Mouse (Mus musculus): ENCODE results near the gene Alkbh4. TPM values are rescaled to one million over a fixed set of nuclear protein-coding genes. Genes with fewer than 3 reads are reported as not detected.
"Not testable (repeated sequence)": the region's sequence is repeated elsewhere in the genome, so short reads cannot be mapped to it uniquely, and the experiment has no call there.

Alkbh4 gene
- polyA plus RNA-seq, 1 experiment from 2014 or later: 29.9 TPM

DNA sequence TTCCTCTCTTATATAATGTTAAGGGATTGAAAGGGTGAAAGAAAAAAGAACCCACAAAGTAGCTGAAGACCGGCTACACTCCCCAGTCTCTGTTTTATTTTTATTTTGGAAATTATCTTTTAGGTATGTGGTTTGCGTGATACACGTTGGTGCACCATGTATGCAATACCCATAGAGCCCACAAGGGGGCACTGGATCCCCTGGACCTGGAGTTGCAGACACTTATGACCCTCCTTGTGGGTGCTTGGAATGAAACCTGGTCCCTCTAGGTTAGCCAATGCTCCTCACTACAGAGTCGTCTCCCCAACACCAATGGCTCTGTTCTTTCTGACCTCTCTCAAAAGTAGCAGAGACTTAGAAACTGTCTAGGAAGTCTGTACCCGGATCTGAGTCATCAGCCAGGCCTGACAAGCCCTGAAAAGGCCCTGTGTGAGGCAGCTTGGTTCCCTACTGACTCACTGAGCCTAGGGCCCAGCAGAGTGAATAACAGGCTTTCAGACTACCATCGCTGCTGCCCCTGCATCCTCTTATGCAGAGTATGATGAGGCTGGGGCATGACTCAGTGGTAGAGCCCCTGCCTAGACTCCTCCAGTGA, 7.3 kb downstream of the Alkbh4 start:
- no peaks in the 10 kb centered on the region for H3K4me1 ChIP-seq (replicated peaks)
- peaks cover 9% of the 10 kb centered on the region; the same call in 1 of the 2 replicates for H3K9me3 ChIP-seq
- no peak overlapping the region for H3K4me3 ChIP-seq (replicated peaks)
- WGBS: 89% methylated on average over 6 of the region's 6 CpGs
- no peak overlapping the region for H3K4me2 ChIP-seq
- H3K27me3 ChIP-seq: no peaks in the 10 kb centered on the region
- peaks cover 42% of the 10 kb centered on the region for H3K36me3 ChIP-seq
- ATAC-seq (ENCODE audit: insufficient number of reproducible peaks, insufficient read depth, low FRiP score, low TSS enrichment, low read depth): no peak
- no peak overlapping the region for H3K27ac ChIP-seq
- H3K9ac ChIP-seq (replicated peaks): no peak overlapping the region

DNA sequence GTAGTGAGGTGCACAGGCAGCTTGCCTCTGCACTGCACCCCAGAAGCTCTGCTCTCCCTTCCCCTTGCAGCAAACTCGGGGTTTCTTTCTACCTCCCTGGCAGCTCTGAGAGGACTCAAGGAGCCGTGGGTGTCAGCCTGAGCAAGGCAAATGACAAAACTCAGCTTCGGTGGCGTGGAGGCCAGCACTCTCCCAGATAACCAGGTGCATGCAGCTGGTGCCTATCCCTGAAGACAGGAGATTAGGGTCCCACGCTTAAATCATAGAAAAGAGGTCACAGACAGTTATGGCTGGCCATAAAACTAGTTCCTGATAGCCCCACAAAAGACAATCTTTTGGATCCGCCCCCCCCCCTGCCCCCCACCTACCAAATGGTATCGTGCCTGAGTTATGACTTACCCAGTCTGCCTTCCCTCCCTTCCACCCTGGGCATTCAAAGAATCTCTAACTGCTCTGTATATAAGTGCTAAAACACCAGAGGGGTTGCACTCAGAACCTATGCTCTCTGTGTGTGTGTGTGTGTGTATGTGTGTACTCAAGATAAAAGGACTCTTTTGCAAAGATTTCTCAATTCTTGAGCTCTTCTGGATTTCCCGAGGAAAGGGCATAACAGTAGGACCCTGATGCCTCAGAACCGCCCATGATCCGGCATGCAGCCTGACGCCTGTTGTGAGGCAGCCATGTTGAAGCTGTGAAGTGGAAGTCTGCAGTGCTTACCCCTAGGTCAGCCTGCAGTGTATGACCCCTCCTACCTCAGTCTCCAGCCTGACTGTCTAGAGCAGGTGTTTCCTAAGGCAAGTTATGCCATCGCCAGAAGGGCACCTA, 8.9 kb downstream of the Alkbh4 start:
- no peak overlapping the region for H3K4me2 ChIP-seq
- H3K9ac ChIP-seq (replicated peaks): no peak overlapping the region
- no peak overlapping the region for H3K4me3 ChIP-seq (replicated peaks)
- no peaks in the 10 kb centered on the region for H3K4me1 ChIP-seq (replicated peaks)
- 62% methylated on average over 12 of the region's 12 CpGs for WGBS
- ATAC-seq (ENCODE audit: insufficient number of reproducible peaks, insufficient read depth, low FRiP score, low TSS enrichment, low read depth): no peak
- no peak overlapping the region for H3K27ac ChIP-seq
- H3K36me3 ChIP-seq: peaks cover 27% of the 10 kb centered on the region
- H3K9me3 ChIP-seq: peaks cover 9% of the 10 kb centered on the region; the same call in 1 of the 2 replicates
- H3K27me3 ChIP-seq: no peaks in the 10 kb centered on the region

DNA sequence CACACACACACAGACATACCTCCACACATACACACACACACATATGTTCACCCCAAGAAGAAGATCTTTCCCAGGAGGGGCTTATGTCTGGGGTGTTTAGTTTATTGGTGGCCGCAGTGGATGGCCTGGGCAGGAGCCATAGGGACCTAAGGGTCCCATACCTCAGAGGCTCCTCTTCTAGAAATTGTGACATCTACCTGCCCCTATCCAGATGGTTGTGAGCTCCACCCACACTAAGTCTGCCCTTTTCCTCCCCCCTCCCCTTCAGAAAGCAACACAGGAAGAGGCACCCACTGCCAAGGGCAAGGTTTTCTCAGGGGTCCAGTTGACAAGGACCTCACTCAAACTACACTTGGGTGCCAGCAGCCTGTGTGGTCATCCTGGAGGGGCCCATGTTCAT, 11.0 kb downstream of the Alkbh4 start:
- H3K4me2 ChIP-seq: no peak overlapping the region
- 93% methylated on average over 1 of the region's 1 CpGs for WGBS
- ATAC-seq (ENCODE audit: insufficient number of reproducible peaks, insufficient read depth, low FRiP score, low TSS enrichment, low read depth): no peak
- H3K36me3 ChIP-seq: peaks cover 7% of the 10 kb centered on the region
- no peaks in the 10 kb centered on the region for H3K4me1 ChIP-seq (replicated peaks)
- H3K27me3 ChIP-seq: no peaks in the 10 kb centered on the region
- no peak overlapping the region for H3K9ac ChIP-seq (replicated peaks)
- peaks cover 9% of the 10 kb centered on the region; the same call in 1 of the 2 replicates for H3K9me3 ChIP-seq
- no peak overlapping the region for H3K4me3 ChIP-seq (replicated peaks)
- H3K27ac ChIP-seq: no peak overlapping the region

DNA sequence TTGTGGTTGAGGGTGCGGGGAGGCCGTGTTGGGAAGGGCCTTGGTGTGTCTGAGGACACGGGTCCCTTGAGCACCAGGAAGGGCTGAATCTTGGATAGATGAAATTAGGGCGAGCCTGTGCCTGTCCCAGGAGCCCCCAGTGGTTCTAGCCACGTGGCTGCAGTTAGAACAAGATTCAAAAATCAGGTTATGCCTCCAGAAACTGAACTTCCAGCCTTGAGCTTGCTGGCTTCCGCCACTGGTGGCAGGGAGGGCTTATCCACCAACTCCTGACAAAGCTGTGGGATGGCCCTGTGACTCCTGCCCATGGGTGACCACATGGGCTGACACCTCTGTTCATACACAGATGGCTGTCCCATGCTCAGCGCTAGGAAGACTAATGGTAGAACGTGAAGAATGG, 11.8 kb downstream of the Alkbh4 start:
- WGBS: 72% methylated on average over 8 of the region's 8 CpGs

DNA sequence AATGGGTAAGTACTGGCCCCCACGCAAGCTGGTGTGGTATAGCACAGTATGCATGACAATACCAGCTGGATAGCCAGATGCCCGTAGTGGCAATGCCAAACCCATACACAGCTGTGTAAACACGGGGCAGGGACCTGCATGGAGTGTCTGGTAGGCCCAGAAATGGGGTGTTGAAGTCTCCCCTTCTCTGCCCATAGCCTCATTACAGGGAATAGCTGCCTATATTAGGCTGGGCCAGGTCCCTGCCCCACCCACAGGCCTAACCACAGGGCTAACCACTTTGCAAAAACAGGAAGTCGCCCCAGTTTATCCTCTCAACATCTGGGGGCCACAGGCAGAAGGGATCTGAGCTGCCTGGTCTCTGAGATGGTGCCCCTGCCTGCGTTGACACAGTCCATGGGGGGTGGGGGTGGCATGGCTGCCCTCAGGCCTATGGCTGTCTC, 13.2 kb downstream of the Alkbh4 start:
- H3K36me3 ChIP-seq; ATAC-seq (ENCODE audit: insufficient number of reproducible peaks, insufficient read depth, low FRiP score, low TSS enrichment, low read depth); H3K9me3 ChIP-seq; H3K27ac ChIP-seq; H3K27me3 ChIP-seq; H3K9ac ChIP-seq (replicated peaks); H3K4me2 ChIP-seq; H3K4me1 ChIP-seq (replicated peaks); H3K4me3 ChIP-seq (replicated peaks): not testable (repeated sequence)
- WGBS: 78% methylated on average over 5 of the region's 5 CpGs

More for the DNA sequence above, 11.8 kb downstream of the Alkbh4 start:
- no peak for ATAC-seq (ENCODE audit: insufficient number of reproducible peaks, insufficient read depth, low FRiP score, low TSS enrichment, low read depth)
- Histone ChIP-seq H3K9me3 (peaks cover 6% of the 10 kb centered on the region; the same call in 1 of the 2 replicates), H3K4me2 (no peak overlapping the region), H3K27me3 (no peaks in the 10 kb centered on the region), H3K27ac (no peak overlapping the region), H3K4me1 (replicated peaks) (no peaks in the 10 kb centered on the region), H3K4me3 (replicated peaks) (no peak overlapping the region), H3K36me3 (no peaks in the 10 kb centered on the region), H3K9ac (replicated peaks) (no peak overlapping the region)

DNA sequence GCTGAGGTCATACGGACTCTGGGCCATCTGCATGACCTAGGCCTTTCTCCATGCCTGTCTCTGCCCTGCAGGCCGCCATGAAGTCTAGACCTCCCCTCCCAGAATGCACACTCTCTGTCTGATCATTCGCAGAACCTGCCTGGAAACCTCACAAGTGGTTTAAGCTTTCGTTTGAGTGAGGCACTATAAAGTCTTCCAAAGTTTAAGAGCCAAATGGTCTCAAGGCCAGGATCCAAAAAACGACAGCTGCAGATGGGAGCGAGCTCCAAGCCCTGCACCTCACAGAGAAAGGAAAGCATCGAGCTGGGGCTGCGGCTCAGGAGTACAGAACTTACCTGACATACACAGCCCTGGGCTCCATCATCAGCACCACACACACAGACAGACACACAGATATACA, 16.4 kb downstream of the Alkbh4 start:
- ATAC-seq (ENCODE audit: insufficient number of reproducible peaks, insufficient read depth, low FRiP score, low TSS enrichment, low read depth): no peak
- no peaks in the 10 kb centered on the region for H3K27me3 ChIP-seq
- no peaks in the 10 kb centered on the region for H3K4me1 ChIP-seq (replicated peaks)
- no peak overlapping the region for H3K4me3 ChIP-seq (replicated peaks)
- H3K9me3 ChIP-seq: no peaks in the 10 kb centered on the region
- no peak overlapping the region for H3K9ac ChIP-seq (replicated peaks)
- H3K27ac ChIP-seq: no peak overlapping the region
- H3K4me2 ChIP-seq: no peak overlapping the region
- H3K36me3 ChIP-seq: no peaks in the 10 kb centered on the region
- WGBS: 77% methylated on average over 8 of the region's 8 CpGs

DNA sequence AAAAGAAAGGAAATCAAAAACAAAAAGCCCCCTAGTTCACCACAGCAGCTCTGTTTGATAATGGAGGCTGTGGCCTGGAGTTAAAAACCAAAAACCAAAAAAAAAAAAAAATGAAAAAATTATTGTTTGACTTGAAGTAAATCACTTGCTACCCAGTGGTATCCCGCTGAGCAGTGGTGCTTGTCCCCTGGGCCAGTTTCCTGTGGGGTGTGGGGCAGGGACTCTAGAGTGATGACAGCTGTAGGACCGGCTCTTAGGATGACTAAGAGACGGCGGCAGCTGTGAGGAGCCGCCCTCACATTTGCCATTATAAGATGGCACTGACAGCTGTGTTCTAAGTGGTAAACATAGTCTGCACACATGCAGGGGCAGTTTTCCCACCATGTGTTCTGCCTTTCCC, 19.5 kb downstream of the Alkbh4 start:
- peaks cover 2% of the 10 kb centered on the region; the same call in 1 of the 2 replicates for H3K36me3 ChIP-seq
- no peak overlapping the region for H3K9ac ChIP-seq (replicated peaks)
- H3K9me3 ChIP-seq: no peaks in the 10 kb centered on the region
- no peak overlapping the region for H3K4me2 ChIP-seq
- ATAC-seq (ENCODE audit: insufficient number of reproducible peaks, insufficient read depth, low FRiP score, low TSS enrichment, low read depth): no peak
- H3K4me1 ChIP-seq (replicated peaks): no peaks in the 10 kb centered on the region
- 94% methylated on average over 5 of the region's 5 CpGs for WGBS
- no peaks in the 10 kb centered on the region for H3K27me3 ChIP-seq
- no peak overlapping the region for H3K4me3 ChIP-seq (replicated peaks)
- H3K27ac ChIP-seq: no peak overlapping the region

DNA sequence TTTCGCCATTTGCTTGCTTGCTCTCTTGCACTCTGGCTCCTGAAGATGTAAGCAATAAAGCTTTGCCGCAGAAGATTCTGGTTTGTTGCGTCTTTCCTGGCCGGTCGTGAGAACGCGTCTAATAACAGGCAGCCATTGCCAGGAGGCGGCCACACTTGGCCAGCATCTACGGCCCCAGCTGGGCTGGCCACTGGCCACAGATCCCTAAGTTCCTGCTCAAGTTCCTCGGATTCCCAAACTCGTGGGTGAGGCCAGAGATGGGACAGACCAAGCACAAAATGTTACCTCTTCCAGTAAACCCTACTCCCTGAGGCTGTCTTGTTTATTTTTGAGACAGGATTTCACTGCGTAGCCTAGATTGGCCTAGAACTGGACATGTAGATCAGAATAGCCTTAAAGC, 24.1 kb downstream of the Alkbh4 start:
- WGBS: 86% methylated on average over 11 of the region's 12 CpGs
- not testable (repeated sequence) for H3K27me3 ChIP-seq; H3K9ac ChIP-seq (replicated peaks); ATAC-seq (ENCODE audit: insufficient number of reproducible peaks, insufficient read depth, low FRiP score, low TSS enrichment, low read depth); H3K4me3 ChIP-seq (replicated peaks); H3K27ac ChIP-seq; H3K4me1 ChIP-seq (replicated peaks); H3K9me3 ChIP-seq; H3K4me2 ChIP-seq; H3K36me3 ChIP-seq

DNA sequence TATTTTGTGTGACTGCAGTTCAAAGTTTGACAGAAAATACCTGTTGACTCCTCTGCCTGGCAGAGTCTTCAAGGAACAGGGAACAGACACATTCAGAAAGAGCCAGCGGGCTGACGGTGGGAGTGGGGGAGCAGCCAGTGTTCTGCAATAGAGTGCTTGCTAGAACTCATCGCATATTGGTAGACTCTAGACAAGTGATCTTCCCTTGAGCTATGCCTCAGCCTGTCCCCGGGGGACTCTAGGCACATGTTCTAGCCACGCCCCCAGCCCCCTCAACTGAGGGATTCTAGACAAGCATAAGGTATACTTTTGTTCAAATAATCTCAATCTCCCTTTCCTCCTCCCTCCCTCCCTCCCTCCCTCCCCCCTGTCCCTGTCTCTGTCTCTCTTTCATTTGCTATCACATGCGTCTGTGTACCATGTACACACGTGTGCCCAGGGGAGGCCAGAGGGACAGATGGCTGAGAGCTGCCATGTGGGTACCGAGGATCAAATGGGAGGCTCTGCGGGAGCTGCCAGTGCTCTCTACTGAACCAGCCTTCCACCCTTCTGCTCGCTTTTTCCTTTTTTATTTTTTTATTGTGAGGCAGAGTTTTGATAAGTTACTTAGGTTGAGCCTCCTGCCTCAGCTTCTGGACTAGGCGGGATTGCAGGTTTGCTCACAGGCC, 28.0 kb downstream of the Alkbh4 start:
- ATAC-seq (ENCODE audit: insufficient number of reproducible peaks, insufficient read depth, low FRiP score, low TSS enrichment, low read depth): no peak
- Histone ChIP-seq H3K9ac (replicated peaks) (no peak overlapping the region), H3K4me3 (replicated peaks) (no peak overlapping the region), H3K9me3 (peaks cover 8% of the 10 kb centered on the region; the same call in 1 of the 2 replicates), H3K4me1 (replicated peaks) (no peaks in the 10 kb centered on the region), H3K36me3 (peaks cover 15% of the 10 kb centered on the region), H3K4me2 (no peak overlapping the region), H3K27ac (no peak overlapping the region), H3K27me3 (no peaks in the 10 kb centered on the region)
- WGBS: 87% methylated on average over 11 of the region's 11 CpGs

DNA sequence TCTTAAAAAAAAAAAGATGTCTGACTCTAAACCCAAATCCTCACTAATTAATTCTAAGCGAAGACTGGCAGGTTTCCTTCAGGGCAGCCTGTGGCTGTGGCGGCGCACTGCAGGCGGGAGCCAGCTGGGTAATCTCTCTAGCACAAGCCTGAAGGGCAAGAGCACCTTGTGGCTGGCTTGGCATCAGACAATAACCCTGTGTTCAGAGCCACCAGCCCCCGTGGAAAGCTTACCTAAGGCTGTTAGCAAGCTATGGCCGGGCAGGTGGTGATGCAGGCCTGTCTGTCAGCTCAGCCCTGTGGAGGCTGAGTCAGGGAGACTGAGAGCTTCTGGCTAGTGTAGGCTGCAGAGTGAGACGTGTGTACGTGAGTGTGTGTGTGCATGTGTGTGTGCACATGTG, 29.3 kb downstream of the Alkbh4 start:
- Histone ChIP-seq H3K4me3 (replicated peaks) (no peak overlapping the region), H3K27me3 (no peaks in the 10 kb centered on the region), H3K9ac (replicated peaks) (no peak overlapping the region), H3K4me2 (no peak overlapping the region), H3K4me1 (replicated peaks) (peaks cover 3% of the 10 kb centered on the region), H3K27ac (no peak overlapping the region), H3K9me3 (peaks cover 8% of the 10 kb centered on the region; the same call in 1 of the 2 replicates), H3K36me3 (peaks cover 15% of the 10 kb centered on the region)
- ATAC-seq (ENCODE audit: insufficient number of reproducible peaks, insufficient read depth, low FRiP score, low TSS enrichment, low read depth): no peak
- 79% methylated on average over 8 of the region's 8 CpGs for WGBS

DNA sequence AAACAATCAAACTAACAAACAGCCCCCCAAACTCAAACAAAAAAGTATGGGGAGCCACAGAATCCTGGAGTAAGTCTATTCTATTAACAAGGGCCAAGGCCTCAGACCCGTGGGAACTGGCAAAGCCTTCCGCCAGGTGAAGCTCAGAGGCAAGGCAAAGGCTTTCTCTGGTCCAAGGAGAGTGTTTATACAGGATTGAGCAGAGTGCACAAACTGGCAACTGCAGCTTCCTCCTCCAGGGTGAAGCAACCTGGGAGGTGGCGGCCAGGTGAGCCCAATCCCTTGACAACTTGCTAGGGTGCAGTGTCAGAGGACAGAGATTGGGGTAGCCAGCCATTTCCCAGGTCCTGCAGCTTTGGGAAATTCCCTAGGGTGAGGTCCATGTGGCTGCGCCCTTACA, 31.4 kb downstream of the Alkbh4 start:
- Histone ChIP-seq H3K4me1 (replicated peaks) (peaks cover 12% of the 10 kb centered on the region), H3K27ac (no peak overlapping the region), H3K9me3 (peaks cover 8% of the 10 kb centered on the region; the same call in 1 of the 2 replicates), H3K36me3 (peaks cover 11% of the 10 kb centered on the region), H3K9ac (replicated peaks) (no peak overlapping the region), H3K27me3 (no peaks in the 10 kb centered on the region; the same call in 1 of the 2 replicates), H3K4me2 (no peak overlapping the region), H3K4me3 (replicated peaks) (no peak overlapping the region)
- 84% methylated on average over 4 of the region's 4 CpGs for WGBS
- ATAC-seq (ENCODE audit: insufficient number of reproducible peaks, insufficient read depth, low FRiP score, low TSS enrichment, low read depth): no peak
